Mouse (Mus musculus): Measurements from ENCODE around the gene Hras.

DNA sequence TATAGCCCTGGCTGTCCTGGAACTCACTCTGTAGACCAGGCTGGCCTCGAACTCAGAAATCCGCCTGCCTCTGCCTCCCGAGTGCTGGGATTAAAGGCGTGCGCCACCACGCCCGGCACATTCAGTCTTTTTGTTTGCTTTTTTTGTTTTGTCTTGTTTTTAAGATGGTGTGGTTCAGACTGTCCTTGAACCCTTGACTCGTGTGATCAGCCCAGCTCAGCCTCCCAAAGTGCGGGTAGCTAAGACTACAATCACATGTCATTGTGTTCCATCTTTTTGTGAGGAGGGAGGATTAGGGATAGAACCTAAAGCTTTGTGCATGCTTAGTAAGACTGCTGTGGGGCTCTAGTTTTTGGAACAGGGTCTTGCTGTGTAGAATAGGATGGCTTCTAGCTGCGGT, 37.7 kb upstream of the Hras start:
- no peak for TF ChIP-seq CTCF (IDR thresholded peaks at IDR 0.05; ENCODE audit: insufficient read depth, low read depth, low read length)
- no peak for TF ChIP-seq POLR2A (IDR thresholded peaks at IDR 0.05; ENCODE audit: insufficient read depth, low read depth, low read length)
